Mouse (Mus musculus) mammary gland, adult 2 months (tissue): ENCODE results near the gene Oosp3. TPM values are rescaled to one million over a fixed set of nuclear protein-coding genes. Genes with fewer than 3 reads are reported as not detected.

Source experiments
- polyA plus RNA-seq: library from polyadenylated mRNA; depleted of rRNA; stranded (reverse); fragments of >200 nt; gene quantifications from 2 replicates; pipeline ENCODE4 v1.2.3, GENCODE M21; 2012; ENCODE audit warnings: low replicate concordance; rRNA removed

Oosp3 gene
- polyA plus RNA-seq: not detected in 2 replicates

DNA sequence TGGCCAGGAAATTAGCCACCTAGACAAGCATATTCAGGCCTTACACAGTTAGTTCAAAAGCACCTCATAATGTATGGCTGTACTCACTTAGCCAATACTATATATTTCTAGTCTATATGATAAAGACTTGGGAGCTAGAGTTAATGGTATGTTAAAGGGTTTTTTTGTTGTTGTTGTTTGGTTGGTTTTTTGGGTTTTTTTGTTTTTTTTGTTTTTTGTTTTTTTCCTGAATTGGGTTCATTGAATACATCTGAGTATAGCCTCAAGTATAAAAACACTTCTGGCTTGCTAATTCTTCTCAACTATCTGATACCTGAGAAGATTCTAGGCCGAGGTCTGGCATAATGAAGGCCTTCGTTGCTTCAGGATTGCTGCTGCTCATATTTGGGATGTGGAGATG is at the start of gene Oosp3:
TSS of gene Oosp3 (plus strand) at position 301 of the 400 bp plus-strand sequence.

DNA sequence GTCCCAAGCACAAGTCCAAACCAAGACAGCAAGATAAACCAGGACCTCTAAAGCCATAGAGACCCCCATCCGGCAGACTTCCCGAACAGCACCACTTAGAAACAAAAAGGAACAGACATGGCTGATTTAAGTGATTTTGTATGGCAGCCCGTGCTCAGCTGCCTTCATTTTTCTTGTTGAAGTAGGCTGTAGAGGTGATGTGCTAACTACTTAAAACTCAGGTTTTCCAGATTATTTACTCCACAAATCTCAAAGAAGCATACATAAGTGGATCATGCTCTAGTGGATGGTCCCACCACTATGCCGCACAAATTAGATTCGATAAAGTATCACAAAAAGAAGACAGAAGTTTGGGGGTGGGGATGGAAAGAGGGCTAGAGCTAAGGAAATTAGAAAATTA is 36.4 kb upstream of the Oosp3 start, which contains the start of gene Oosp2:
TSS of gene Oosp2 (minus strand) at position 101 of the 400 bp plus-strand sequence.

DNA sequence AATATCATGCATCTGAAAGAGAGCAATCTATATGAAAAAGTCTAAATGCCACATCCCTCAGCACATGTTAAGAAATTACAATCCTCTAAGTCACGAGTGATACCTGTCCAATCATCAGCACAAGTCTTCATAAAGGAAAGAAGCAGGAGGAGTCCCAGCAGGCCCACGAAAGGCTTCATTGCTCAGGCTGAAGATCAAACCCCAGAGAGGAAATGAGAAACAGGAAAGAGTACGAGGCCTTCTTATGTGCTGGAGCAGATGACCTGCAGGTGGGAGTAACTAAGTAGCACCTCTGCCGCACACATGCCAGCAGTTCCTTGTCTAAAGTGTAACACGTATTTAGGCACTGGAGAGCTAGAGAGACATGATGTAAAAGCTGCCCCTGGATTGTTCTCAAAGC is 6.0 kb upstream of the Oosp3 start, which contains the start of gene Oosp1:
TSS of gene Oosp1 (minus strand) at position 312 of the 400 bp plus-strand sequence.

DNA sequence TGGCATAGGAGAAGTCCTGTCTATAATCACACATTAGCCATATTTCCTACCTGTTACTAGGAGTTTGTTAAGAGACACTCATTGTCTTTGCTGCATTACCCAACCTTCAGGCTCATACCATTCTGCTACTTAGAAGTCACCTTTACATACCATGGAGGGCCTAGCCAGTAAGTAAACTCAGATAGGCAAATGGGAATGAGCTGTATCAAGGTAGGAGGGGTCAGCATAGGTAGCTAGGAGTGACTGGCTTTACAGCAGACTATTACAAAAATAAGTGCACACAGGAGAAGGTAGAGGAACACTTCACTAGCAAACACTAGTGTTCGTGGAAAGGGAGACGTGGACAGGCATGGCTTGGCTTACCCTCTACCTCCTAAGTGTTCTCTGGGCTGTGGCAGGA is 50.4 kb downstream of the Oosp3 start, which contains the start of gene Gif:
TSS of gene Gif (plus strand) at position 257 of the 400 bp plus-strand sequence.

Other genes with a start within 250 kb of the Oosp3 start
- 6.0 and 14.4 TPM in 2 replicates for gene Ms4a6c, start 227.7 kb upstream of the Oosp3 start, polyA plus RNA-seq
- 13.1 and 23.7 TPM in 2 replicates for gene Gm8369, start 211.1 kb upstream of the Oosp3 start, polyA plus RNA-seq
- 22.9 and 41.2 TPM in 2 replicates for gene Ms4a6b, start 180.5 kb upstream of the Oosp3 start, polyA plus RNA-seq
- 23.9 and 37.1 TPM in 2 replicates for gene Ms4a4d, start 160.3 kb upstream of the Oosp3 start, polyA plus RNA-seq
- 5.1 and 17.1 TPM in 2 replicates for gene Ms4a6d, start 92.2 kb upstream of the Oosp3 start, polyA plus RNA-seq
- gene Ms4a2, start 73.3 kb upstream of the Oosp3 start, polyA plus RNA-seq: 0.13 and 0.46 TPM in 2 replicates
- gene Ms4a3, start 56.2 kb upstream of the Oosp3 start, polyA plus RNA-seq: not detected in 2 replicates
- gene Oosp2, start 36.5 kb upstream of the Oosp3 start, polyA plus RNA-seq: not detected in 2 replicates
- not detected in 2 replicates for gene Oosp1, start 5.9 kb upstream of the Oosp3 start, polyA plus RNA-seq
- not detected in 2 replicates for gene Gif, start 50.5 kb downstream of the Oosp3 start, polyA plus RNA-seq
- 7.6 and 15.1 TPM in 2 replicates for gene Mrpl16, start 73.3 kb downstream of the Oosp3 start, polyA plus RNA-seq
- gene Stx3, start 122.3 kb downstream of the Oosp3 start, polyA plus RNA-seq: 4.6 and 6.8 TPM in 2 replicates
- not detected in 2 replicates for gene Olfr1417, start 142.2 kb downstream of the Oosp3 start, polyA plus RNA-seq
- gene Olfr1418, start 164.0 kb downstream of the Oosp3 start, polyA plus RNA-seq: not detected in 2 replicates
- not detected in 2 replicates for gene Olfr1419, start 178.1 kb downstream of the Oosp3 start, polyA plus RNA-seq
- not detected in 2 replicates for gene Olfr1420, start 189.5 kb downstream of the Oosp3 start, polyA plus RNA-seq
- 15.0 and 25.6 TPM in 2 replicates for gene Patl1, start 215.3 kb downstream of the Oosp3 start, polyA plus RNA-seq